Mouse (Mus musculus) kidney, adult 2 months (tissue): ENCODE results near the gene Astn2.

Experiments used
- CTCF ChIP-seq: fragments of 200-500 bp; conservative IDR thresholded peaks from 2 replicates; pipeline ENCODE4 v1.5.1; 2011; ENCODE audit warnings: low read depth, mild to moderate bottlenecking, control low read depth, low read length, moderate library complexity, mixed read lengths; ENCODE audit not compliant: insufficient read depth, insufficient read length
- POLR2A ChIP-seq: fragments of 200-500 bp; IDR thresholded peaks from one replicate; pipeline ENCODE4 v1.6.1; 2011; ENCODE audit warnings: low read depth, low read length, control low read depth

GRCm38 (mm10) chr4:65819835-65820234 lies 584.6 kb downstream of the Astn2 start:
- no peak for TF ChIP-seq CTCF
- no peak for TF ChIP-seq POLR2A
